Mouse (Mus musculus) hindbrain, postnatal 0 days (tissue): ENCODE measurements around the gene Dis3l2. TPM values are rescaled to one million over a fixed set of nuclear protein-coding genes. Genes with fewer than 3 reads are reported as not detected.
A peak's percentile ranks its signal among the peaks of the same experiment; 100 is the strongest.

ENCODE experiments used
- ATAC-seq: fragments of 200-750 bp; cut with Nextera tagmentation; 2 replicates; pipeline ENCODE4 v1.8.0; 2017; ENCODE audit warnings: mild to moderate bottlenecking, moderate TSS enrichment, moderate library complexity
- DNase-seq: peaks from one replicate; pipeline ENCODE4 v3.0.0-alpha.2; 2015; ENCODE audit warnings: low spot score
- H3K27ac ChIP-seq: fragments of 300-500 bp; sonication (generic); 2 replicates; pipeline ENCODE4 v1.5.1; 2014; ENCODE audit warnings: mild to moderate bottlenecking
- H3K27me3 ChIP-seq: fragments of 300-500 bp; sonication (generic); 2 replicates; pipeline ENCODE4 v1.6.1; 2014; ENCODE audit warnings: low read length, mixed read lengths; ENCODE audit not compliant: insufficient read depth
- H3K36me3 ChIP-seq: fragments of 300-500 bp; sonication (generic); 2 replicates; pipeline ENCODE4 v1.6.1; 2014; ENCODE audit warnings: low read length, mixed read lengths; ENCODE audit not compliant: insufficient read depth
- H3K4me1 ChIP-seq: fragments of 300-500 bp; sonication (generic); 2 replicates; pipeline ENCODE4 v1.6.1; 2014; ENCODE audit warnings: antibody characterized with exemption, low read length, mixed read lengths; ENCODE audit not compliant: insufficient read depth
- H3K4me2 ChIP-seq: fragments of 300-500 bp; sonication (generic); 2 replicates; pipeline ENCODE4 v1.6.1; 2014; ENCODE audit warnings: low read depth, mild to moderate bottlenecking, low read length, moderate library complexity, mixed read lengths
- H3K4me3 ChIP-seq: fragments of 300-500 bp; sonication (generic); 2 replicates; pipeline ENCODE4 v1.5.1; 2014; ENCODE audit warnings: low read length
- H3K9ac ChIP-seq: fragments of 300-500 bp; sonication (generic); replicated peaks from 2 replicates; pipeline ENCODE4 v1.6.1; 2014; ENCODE audit warnings: mild to moderate bottlenecking, low read length, moderate library complexity, mixed read lengths
- H3K9me3 ChIP-seq: fragments of 300-500 bp; sonication (generic); 2 replicates; pipeline ENCODE4 v1.6.1; 2016; ENCODE audit warnings: low read length, mixed read lengths
- CTCF ChIP-seq: IDR thresholded peaks from 2 replicates; pipeline ENCODE4 v1.5.1; 2016; ENCODE audit warnings: antibody characterized with exemption, control low read depth, low read depth
- WGBS: fragments of 180-500 bp; shearing (Covaris S2); extraction: QIAGEN DNeasy Blood & Tissue Kit; methylation state at CpG from one replicate; pipeline ENCODE4 v1.1.7; 2014; 5-methylcytosine and 5-hydroxymethylcytosine counted together
- polyA plus RNA-seq: library from polyadenylated mRNA; unstranded; fragments of >200 nt; fragmentation: Nextera tagmentation; extraction: Ambion mirVana; gene quantifications from 2 replicates; pipeline ENCODE4 v1.2.1, GENCODE M21; 2015
- total RNA-seq: library from RNA; depleted of rRNA; stranded (reverse); fragments of >200 nt; gene quantifications from 2 replicates; pipeline ENCODE4 v1.2.3, GENCODE M21; 2014

The Dis3l2 gene
- total and polyA plus RNA-seq, 2 experiments from 2014 or later, result 33.2 to 40.0 TPM

DNA sequence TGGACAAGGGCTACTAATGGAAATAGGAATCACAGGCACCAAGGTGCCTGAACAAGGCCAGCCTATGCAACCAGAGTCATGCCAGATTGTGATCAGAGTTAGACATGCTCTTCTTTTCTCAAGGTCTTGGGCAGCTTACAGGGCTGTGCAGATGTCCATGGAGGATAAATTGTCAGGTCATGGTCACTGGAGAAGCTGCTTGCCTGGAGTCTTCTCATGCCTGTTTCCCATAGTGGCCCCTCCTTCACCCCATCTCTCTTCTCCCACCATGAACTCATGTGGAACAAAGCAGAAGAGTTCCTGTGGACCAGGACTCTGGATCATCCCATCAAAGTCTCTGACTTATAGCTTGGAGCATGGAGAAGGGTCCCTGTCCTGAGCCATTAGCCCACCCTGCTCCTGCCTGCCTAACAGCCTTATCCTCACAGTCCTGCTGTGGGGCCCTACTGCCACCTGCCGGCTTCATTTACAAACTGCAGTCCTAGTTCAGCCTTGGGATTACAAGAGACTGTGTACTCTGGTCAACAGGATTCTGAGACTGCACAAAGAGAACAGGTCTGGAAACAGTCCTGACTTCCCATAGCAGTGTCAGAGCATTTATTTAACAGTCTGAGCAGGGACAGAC lies 338.3 kb downstream of the Dis3l2 start:
- Histone ChIP-seq H3K4me3 (no peak overlapping the region), H3K27ac (no peak overlapping the region), H3K27me3 (no peaks in the 10 kb centered on the region), H3K4me2 (no peak overlapping the region), H3K9me3 (no peaks in the 10 kb centered on the region), H3K9ac (no peak overlapping the region), H3K4me1 (no peaks in the 10 kb centered on the region), H3K36me3 (no peaks in the 10 kb centered on the region)
- ATAC-seq, result peak; percentile 83
- WGBS, result 0% methylated on average over 1 of the region's 1 CpGs
- peak; percentile 98 for TF ChIP-seq CTCF
- peak; percentile 87 for DNase-seq

DNA sequence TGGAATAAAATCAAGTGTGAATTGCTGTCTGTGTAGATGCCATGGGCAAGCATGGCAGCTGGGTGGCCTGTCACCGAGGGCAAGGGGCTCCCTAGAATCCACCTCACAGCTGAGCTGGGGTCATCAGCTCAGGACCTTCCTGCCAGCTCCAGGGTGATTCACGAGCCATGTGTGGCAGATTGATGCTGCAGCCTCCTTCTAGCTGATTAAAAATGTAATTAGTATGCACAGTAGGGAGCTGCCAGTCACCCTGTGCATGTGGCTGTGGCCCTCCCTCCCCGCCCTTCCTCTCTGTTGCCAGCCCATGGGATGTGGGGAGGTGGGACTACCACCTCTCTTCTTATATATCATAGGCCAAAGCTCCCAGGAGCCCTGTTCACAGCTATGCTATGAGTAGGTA lies 346.5 kb downstream of the Dis3l2 start:
- ATAC-seq, result peak; percentile 72
- H3K4me2 ChIP-seq, result no peak overlapping the region
- 30% methylated on average over 3 of the region's 3 CpGs for WGBS

DNA sequence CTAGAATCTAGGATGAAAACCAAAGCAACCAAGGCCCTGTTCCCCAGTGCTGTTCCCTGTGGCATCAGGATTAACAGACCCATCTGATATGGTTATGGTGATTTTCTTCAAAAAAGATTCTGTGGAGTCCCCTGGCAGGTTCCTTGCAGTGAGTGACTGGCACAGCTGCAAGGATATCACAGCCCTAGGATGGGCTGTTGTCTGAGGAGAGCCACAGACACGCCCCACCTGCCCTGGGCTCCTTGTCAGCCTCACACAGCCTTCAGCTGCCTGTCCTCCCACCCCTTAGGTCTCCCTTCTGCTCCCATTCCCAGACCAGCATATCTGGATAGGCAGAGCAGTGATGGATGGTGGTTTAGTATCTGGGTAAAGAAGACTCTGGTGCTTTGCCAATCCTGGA lies 347.1 kb downstream of the Dis3l2 start:
- ATAC-seq, result no peak
- Histone ChIP-seq H3K36me3 (0 out of 2 replicates have a peak, but pooled peaks cover 4% of the 10 kb centered on the region), H3K4me3 (no peak overlapping the region), H3K4me2 (no peak overlapping the region), H3K9ac (no peak overlapping the region), H3K27me3 (no peaks in the 10 kb centered on the region), H3K9me3 (no peaks in the 10 kb centered on the region), H3K27ac (0 out of 2 replicates have a peak overlapping the region, but pooled peaks have one; percentile 32), H3K4me1 (no peaks in the 10 kb centered on the region)
- no peak for DNase-seq
- no peak for TF ChIP-seq CTCF
- 62% methylated on average over 1 of the region's 1 CpGs for WGBS

More for the DNA sequence above, 346.5 kb downstream of the Dis3l2 start:
- Histone ChIP-seq H3K4me1 (no peaks in the 10 kb centered on the region), H3K27ac (0 out of 2 replicates have a peak overlapping the region, but pooled peaks have one; percentile 32), H3K4me3 (no peak overlapping the region), H3K9me3 (no peaks in the 10 kb centered on the region), H3K36me3 (0 out of 2 replicates have a peak, but pooled peaks cover 4% of the 10 kb centered on the region), H3K9ac (no peak overlapping the region), H3K27me3 (no peaks in the 10 kb centered on the region)
- TF ChIP-seq CTCF, result no peak
- DNase-seq, result peak; percentile 64

DNA sequence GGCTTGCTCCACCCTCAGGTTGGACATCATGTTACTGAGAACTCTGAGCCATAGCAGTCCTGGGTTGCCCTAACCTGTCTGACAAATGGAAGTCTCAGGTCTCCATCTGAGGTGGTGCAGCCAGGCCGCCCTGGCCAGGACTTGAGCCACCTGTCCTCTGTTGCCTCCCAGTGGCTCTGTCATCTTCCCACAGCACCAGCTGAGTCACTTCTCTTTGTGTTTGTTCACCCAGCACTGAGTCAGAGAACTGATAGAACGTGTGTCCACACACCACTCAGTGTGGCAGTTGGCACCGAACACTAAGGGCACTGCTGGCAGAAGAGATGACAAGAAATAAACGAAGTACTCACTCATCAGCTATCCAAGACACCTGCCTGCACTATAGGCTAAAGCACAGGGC lies 347.8 kb downstream of the Dis3l2 start:
- Histone ChIP-seq H3K4me1 (no peaks in the 10 kb centered on the region), H3K27me3 (no peaks in the 10 kb centered on the region), H3K4me3 (no peak overlapping the region), H3K36me3 (0 out of 2 replicates have a peak, but pooled peaks cover 4% of the 10 kb centered on the region), H3K9ac (no peak overlapping the region), H3K4me2 (no peak overlapping the region), H3K27ac (0 out of 2 replicates have a peak overlapping the region, but pooled peaks have one; percentile 15), H3K9me3 (no peaks in the 10 kb centered on the region)
- no peak for TF ChIP-seq CTCF
- DNase-seq, result no peak
- 68% methylated on average over 4 of the region's 4 CpGs for WGBS
- no peak for ATAC-seq

DNA sequence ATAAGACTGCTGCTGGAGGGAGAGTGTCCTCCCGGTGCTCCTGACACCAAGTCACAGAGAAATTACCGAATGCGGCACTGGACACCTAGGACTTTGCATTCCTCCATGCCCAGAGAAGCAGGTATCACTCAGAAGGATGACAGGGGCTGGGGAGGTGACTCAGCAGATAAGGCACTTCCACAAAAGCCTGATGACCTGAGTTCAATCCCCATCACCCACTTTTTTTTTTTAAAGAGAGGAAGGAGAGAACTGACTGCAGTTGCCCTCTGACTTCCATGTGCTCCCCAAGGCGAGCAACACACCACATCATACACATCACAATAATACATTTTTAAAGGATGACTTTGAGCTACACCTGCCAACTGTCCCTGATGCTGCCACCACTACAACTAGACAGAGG lies 353.5 kb downstream of the Dis3l2 start:
- no peak for TF ChIP-seq CTCF
- H3K27ac ChIP-seq, result no peak overlapping the region
- 0 out of 2 replicates have a peak, but pooled peaks cover 2% of the 10 kb centered on the region for H3K4me1 ChIP-seq
- no peak for ATAC-seq
- no peak overlapping the region for H3K4me3 ChIP-seq
- no peak for DNase-seq
- H3K9ac ChIP-seq, result no peak overlapping the region
- no peaks in the 10 kb centered on the region for H3K9me3 ChIP-seq
- WGBS, result 79% methylated on average over 4 of the region's 4 CpGs
- no peaks in the 10 kb centered on the region for H3K27me3 ChIP-seq
- H3K36me3 ChIP-seq, result no peaks in the 10 kb centered on the region
- no peak overlapping the region for H3K4me2 ChIP-seq

DNA sequence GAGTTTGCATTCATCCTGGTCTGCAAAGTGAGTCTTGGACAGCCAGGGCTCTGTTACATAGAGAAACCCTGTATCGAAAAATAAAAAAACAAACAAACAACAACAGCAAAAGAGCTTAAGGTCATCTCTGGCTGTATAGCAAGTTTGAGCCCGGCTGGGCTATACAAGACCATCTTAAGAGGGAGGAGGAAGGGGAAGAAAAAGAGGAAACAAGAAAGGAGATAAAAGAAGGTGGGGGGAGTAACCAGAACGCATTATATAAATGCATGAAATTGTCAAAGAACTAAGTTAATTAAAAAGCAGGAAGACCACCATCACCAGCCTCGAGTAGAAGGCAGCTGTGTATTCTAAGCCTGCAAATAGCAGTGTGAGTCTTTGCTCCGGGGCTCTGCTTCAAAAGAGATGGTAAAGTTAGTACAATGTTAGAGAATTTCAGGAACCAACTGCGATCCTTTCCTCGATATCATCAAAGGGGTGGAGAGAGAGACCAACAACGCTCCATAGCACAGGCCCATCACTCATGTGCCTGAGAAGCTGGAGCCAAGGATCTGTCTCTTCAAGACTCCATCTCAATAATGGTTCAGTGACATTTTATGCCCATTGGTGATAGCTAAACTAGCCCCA lies 355.5 kb downstream of the Dis3l2 start:
- Histone ChIP-seq H3K36me3 (no peaks in the 10 kb centered on the region), H3K4me1 (0 out of 2 replicates have a peak, but pooled peaks cover 2% of the 10 kb centered on the region), H3K4me2 (no peak overlapping the region), H3K9me3 (no peaks in the 10 kb centered on the region), H3K9ac (no peak overlapping the region), H3K27me3 (no peaks in the 10 kb centered on the region), H3K27ac (no peak overlapping the region), H3K4me3 (no peak overlapping the region)
- no peak for TF ChIP-seq CTCF
- DNase-seq (no peak), ATAC-seq (no peak)
- WGBS, result 82% methylated on average over 8 of the region's 8 CpGs

DNA sequence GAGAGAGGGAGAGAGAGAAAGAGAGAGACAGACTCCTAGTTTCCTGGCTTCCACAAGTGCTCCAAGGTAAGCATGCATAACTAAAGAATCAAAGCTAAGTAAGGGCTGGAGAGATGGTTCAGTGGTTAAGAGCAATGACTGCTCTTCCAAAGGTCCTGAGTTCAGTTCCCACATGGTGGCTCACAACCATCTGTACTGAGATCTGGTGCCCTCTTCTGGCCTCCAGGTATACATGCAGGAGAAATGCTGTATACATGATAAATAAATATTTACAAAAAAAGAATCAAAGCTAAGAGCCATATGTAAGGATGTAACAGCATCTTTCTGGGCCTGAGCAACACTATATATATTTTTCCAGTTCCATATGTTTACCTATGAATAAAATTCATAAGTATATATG lies 357.3 kb downstream of the Dis3l2 start:
- Histone ChIP-seq H3K27me3 (no peaks in the 10 kb centered on the region), H3K36me3 (no peaks in the 10 kb centered on the region), H3K4me3 (no peak overlapping the region), H3K27ac (no peak overlapping the region), H3K4me1 (0 out of 2 replicates have a peak, but pooled peaks cover 2% of the 10 kb centered on the region), H3K9ac (no peak overlapping the region), H3K4me2 (no peak overlapping the region), H3K9me3 (no peaks in the 10 kb centered on the region)
- peak; percentile 24; the same call in 1 of the 2 replicates for TF ChIP-seq CTCF
- DNase-seq, result no peak
- no peak for ATAC-seq
